In the genomic region with DNA sequence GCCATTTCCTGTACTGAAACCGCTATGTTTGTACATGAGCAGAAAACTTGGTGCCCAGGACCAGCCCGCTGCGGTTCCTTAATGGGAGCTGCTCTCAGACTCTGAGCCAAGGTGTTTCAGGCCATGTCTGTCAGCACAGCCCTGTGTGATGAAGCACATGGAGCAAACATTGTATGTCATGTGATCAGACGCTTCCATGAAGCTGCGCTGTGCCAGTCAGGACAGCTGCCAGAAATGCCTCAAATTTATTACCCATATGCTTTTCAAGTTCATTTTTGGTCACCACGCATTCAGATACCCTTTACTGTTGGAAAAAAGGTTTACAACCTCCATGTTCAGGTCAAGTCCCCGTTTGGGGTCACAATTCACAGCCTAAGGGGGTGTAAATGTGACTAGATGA, we compare ENCODE assay signal across 22 mouse cellular contexts.
DNase-seq lines count a peak whose midpoint lies in the region; ATAC-seq lines count a peak whose summit lies in the region.
"Had no signal": no experiment of that assay in that cellular context is flagged by ENCODE, and none has a peak within 500 bp of the region (broad histone marks: within the 10 kb centered on the region; RNA-seq: fewer than 3 reads in every experiment).

No protein-coding gene starts in this region.

- no peak overlapping the region for H3K9ac ChIP-seq in limb, embryonic 13.5 days
- H3K9ac ChIP-seq: embryonic facial prominence, embryonic 12.5 days; embryonic facial prominence, embryonic 15.5 days; forebrain, postnatal 0 days; heart, embryonic 12.5 days; heart, embryonic 15.5 days; hindbrain, embryonic 13.5 days; intestine, embryonic 15.5 days had no signal

- H3K27me3 ChIP-seq in limb, embryonic 13.5 days: no peaks in the 10 kb centered on the region
- H3K27me3 ChIP-seq: embryonic facial prominence, embryonic 12.5 days; embryonic facial prominence, embryonic 15.5 days; heart, embryonic 15.5 days; hindbrain, embryonic 13.5 days; intestine, embryonic 15.5 days had no signal

- no peak for ATAC-seq in limb, embryonic 13.5 days (ENCODE audit: low FRiP score, low read depth)
- ATAC-seq in megakaryocyte, adult 5-6 weeks (ENCODE audit: poor library complexity, severe bottlenecking): no peak
- ATAC-seq: activated CD4-positive, CD25-positive, alpha-beta regulatory T cell, adult 4 months; hindbrain, embryonic 16.5 days; intestine, embryonic 15.5 days had no signal

- H3K4me3 ChIP-seq in limb, embryonic 13.5 days: no peak overlapping the region
- H3K4me3 ChIP-seq: embryonic facial prominence, embryonic 12.5 days; embryonic facial prominence, embryonic 15.5 days; heart, embryonic 12.5 days; heart, embryonic 15.5 days; hindbrain, embryonic 10.5 days; hindbrain, embryonic 13.5 days; intestine, embryonic 15.5 days had no signal

- no peaks in the 10 kb centered on the region for H3K36me3 ChIP-seq in limb, embryonic 13.5 days
- H3K36me3 ChIP-seq: embryonic facial prominence, embryonic 12.5 days; embryonic facial prominence, embryonic 15.5 days; heart, embryonic 12.5 days; heart, embryonic 15.5 days; hindbrain, embryonic 10.5 days; hindbrain, embryonic 13.5 days; intestine, embryonic 15.5 days had no signal

- 0 out of 2 replicates have a peak overlapping the region, but pooled peaks have one; percentile 11 for H3K4me2 ChIP-seq in limb, embryonic 13.5 days (replicated peaks)
- H3K4me2 ChIP-seq: embryonic facial prominence, embryonic 12.5 days; embryonic facial prominence, embryonic 15.5 days; heart, embryonic 12.5 days; heart, embryonic 15.5 days; hindbrain, embryonic 13.5 days; intestine, embryonic 15.5 days had no signal

- DNase-seq in cerebellum, postnatal 10 days: peak; percentile 63 to 72
- no peak for DNase-seq in cerebellum, adult 9-11 months
- peak; percentile 76 for DNase-seq in heart, adult 11 months
- DNase-seq in heart, adult 9 months (ENCODE audit: low spot score in 2 of 2): no peak
- DNase-seq: adrenal gland, adult 8-10 months; adrenal gland, postnatal 25 days; cerebellum, adult 2 months; cerebellum, postnatal 25 days; heart, postnatal 36 days; kidney, adult 11 months had no signal

- H3K27ac ChIP-seq in limb, embryonic 13.5 days: no peak overlapping the region
- H3K27ac ChIP-seq: embryonic facial prominence, embryonic 12.5 days; embryonic facial prominence, embryonic 15.5 days; heart, embryonic 15.5 days; hindbrain, embryonic 10.5 days; hindbrain, embryonic 13.5 days; intestine, embryonic 15.5 days had no signal

- H3K9me3 ChIP-seq in limb, embryonic 13.5 days: no peaks in the 10 kb centered on the region
- H3K9me3 ChIP-seq: embryonic facial prominence, embryonic 12.5 days; embryonic facial prominence, embryonic 15.5 days; heart, embryonic 12.5 days; heart, embryonic 15.5 days; hindbrain, embryonic 10.5 days; hindbrain, embryonic 13.5 days; intestine, embryonic 15.5 days had no signal

- H3K4me1 ChIP-seq in limb, embryonic 13.5 days: peaks cover 14% of the 10 kb centered on the region
- H3K4me1 ChIP-seq: embryonic facial prominence, embryonic 12.5 days; embryonic facial prominence, embryonic 15.5 days; heart, embryonic 15.5 days; intestine, embryonic 15.5 days had no signal

- 50% methylated on average over 7 of the region's 7 CpGs for WGBS in limb, embryonic 13.5 days

Comparison
In these comparisons a context has a peak if more than half of its experiments do, and no peak if none do; other contexts are left out.
1. DNase-seq: peak in cerebellum, postnatal 10 days (2 of 2) and heart, adult 11 months (single experiment); none in cerebellum, adult 9-11 months (single experiment) and heart, adult 9 months (0 of 2).